Mouse (Mus musculus) kidney, adult 2 months (tissue): ENCODE measurements around the gene Tnrc18.

ENCODE experiments used
- CTCF ChIP-seq: fragments of 200-500 bp; conservative IDR thresholded peaks from 2 replicates; pipeline ENCODE4 v1.5.1; 2011; ENCODE audit warnings: low read depth, mild to moderate bottlenecking, control low read depth, low read length, moderate library complexity, mixed read lengths; ENCODE audit not compliant: insufficient read depth, insufficient read length
- POLR2A ChIP-seq: fragments of 200-500 bp; IDR thresholded peaks from one replicate; pipeline ENCODE4 v1.6.1; 2011; ENCODE audit warnings: low read depth, low read length, control low read depth

GRCm38 (mm10) chr5:142857763-142858229, 40.3 kb upstream of the Tnrc18 start:
- no peak for TF ChIP-seq CTCF
- TF ChIP-seq POLR2A: no peak
